In genomic region chr16:23520235-23520871, GRCm38 (mm10) we compare ENCODE assay signal across 8 mouse cellular contexts. TPM values are rescaled to one million over a fixed set of nuclear protein-coding genes. Genes with fewer than 3 reads are reported as not detected.
DNase-seq lines count a peak whose midpoint lies in the region; ATAC-seq and TF ChIP-seq lines count a peak whose summit lies in the region.

Gene Rtp4 (plus strand): TSS chr16:23520291.
Gene Masp1 (minus strand): TSS chr16:23520815.

- H3K9ac ChIP-seq in forebrain, embryonic 13.5 days: peak within 1 kb of the TSS; percentile 85
- H3K9ac ChIP-seq in hindbrain, embryonic 14.5 days: peak within 1 kb of the TSS; percentile 70
- H3K9ac ChIP-seq in liver, postnatal 0 days (replicated peaks): peak within 1 kb of the TSS; percentile 73
- no peak within 1 kb of the TSS for H3K9ac ChIP-seq in stomach, embryonic 14.5 days (replicated peaks; ENCODE audit: low read depth, low read length)

- DNase-seq in heart, adult 11 months: peak; percentile 91
- DNase-seq in heart, adult 8-10 months (ENCODE audit: low spot score): no peak
- DNase-seq in adrenal gland, adult 2 months: peak; percentile 79
- peak; percentile 64 for DNase-seq in hindbrain, embryonic 14.5 days (ENCODE audit: low spot score)
- peak; percentile 49 for DNase-seq in liver, postnatal 0 days
- no peak for DNase-seq in thymus, postnatal 0 days (ENCODE audit: low spot score)

- H3K36me3 ChIP-seq in forebrain, embryonic 13.5 days (ENCODE audit: poor library complexity, severe bottlenecking): no peaks in the 10 kb centered on the region
- no peaks in the 10 kb centered on the region for H3K36me3 ChIP-seq in hindbrain, embryonic 14.5 days (replicated peaks; ENCODE audit: control insufficient read depth, insufficient read depth)
- no peaks in the 10 kb centered on the region for H3K36me3 ChIP-seq in liver, postnatal 0 days (replicated peaks; ENCODE audit: insufficient read depth, low read length)
- no peaks in the 10 kb centered on the region for H3K36me3 ChIP-seq in stomach, embryonic 14.5 days (ENCODE audit: control insufficient read depth, insufficient read depth, low read length)

- no peaks in the 10 kb centered on the region for H3K9me3 ChIP-seq in forebrain, embryonic 13.5 days (replicated peaks)
- H3K9me3 ChIP-seq in hindbrain, embryonic 14.5 days (ENCODE audit: control insufficient read depth, low read length): no peaks in the 10 kb centered on the region
- no peaks in the 10 kb centered on the region for H3K9me3 ChIP-seq in liver, postnatal 0 days (ENCODE audit: low read length)
- no peaks in the 10 kb centered on the region; the same call in 1 of the 2 replicates for H3K9me3 ChIP-seq in stomach, embryonic 14.5 days (ENCODE audit: control insufficient read depth, low read depth, low read length)

- peak; percentile 66 for ATAC-seq in forebrain, embryonic 13.5 days
- ATAC-seq in hindbrain, embryonic 14.5 days (ENCODE audit: low FRiP score): peak; percentile 77
- peak; percentile 32 for ATAC-seq in liver, postnatal 0 days
- ATAC-seq in stomach, embryonic 14.5 days (ENCODE audit: insufficient number of reproducible peaks, insufficient read depth, low FRiP score, low read depth): no peak

- WGBS in forebrain, embryonic 13.5 days: 0% methylated on average over 12 of the region's 12 CpGs
- 1% methylated on average over 12 of the region's 12 CpGs for whole genome bisulfite sequencing in hindbrain, embryonic 14.5 days
- WGBS in liver, postnatal 0 days (ENCODE audit: insufficient replicate concordance): 8% methylated on average over 12 of the region's 12 CpGs
- WGBS in stomach, embryonic 14.5 days: 3% methylated on average over 12 of the region's 12 CpGs

- H3K4me3 ChIP-seq in forebrain, embryonic 13.5 days: peak within 1 kb of the TSS; percentile 60
- peak within 1 kb of the TSS; percentile 39 for H3K4me3 ChIP-seq in hindbrain, embryonic 14.5 days (replicated peaks; ENCODE audit: low read length)
- peak within 1 kb of the TSS; percentile 53 for H3K4me3 ChIP-seq in liver, postnatal 0 days (ENCODE audit: low read depth, low read length)
- H3K4me3 ChIP-seq in stomach, embryonic 14.5 days (ENCODE audit: low read depth, low read length): peak within 1 kb of the TSS; percentile 15; the same call in 1 of the 2 replicates

- peak within 1 kb of the TSS; percentile 98 for H3K27ac ChIP-seq in forebrain, embryonic 13.5 days
- peak within 1 kb of the TSS; percentile 89 for H3K27ac ChIP-seq in hindbrain, embryonic 14.5 days
- peak within 1 kb of the TSS; percentile 83 for H3K27ac ChIP-seq in liver, postnatal 0 days (ENCODE audit: low read depth)
- no peak within 1 kb of the TSS for H3K27ac ChIP-seq in stomach, embryonic 14.5 days (ENCODE audit: low read length)

- H3K4me2 ChIP-seq in forebrain, embryonic 13.5 days: peak within 1 kb of the TSS; percentile 74
- peak within 1 kb of the TSS; percentile 60 for H3K4me2 ChIP-seq in hindbrain, embryonic 14.5 days (replicated peaks)
- H3K4me2 ChIP-seq in liver, postnatal 0 days (ENCODE audit: low read depth, low read length): peak within 1 kb of the TSS; percentile 64
- H3K4me2 ChIP-seq in stomach, embryonic 14.5 days (replicated peaks; ENCODE audit: low read depth, low read length): peak within 1 kb of the TSS; percentile 46

- no peaks in the 10 kb centered on the region for H3K27me3 ChIP-seq in forebrain, embryonic 13.5 days
- H3K27me3 ChIP-seq in hindbrain, embryonic 14.5 days (ENCODE audit: control insufficient read depth, insufficient read depth, low read length): no peaks in the 10 kb centered on the region
- no peaks in the 10 kb centered on the region for H3K27me3 ChIP-seq in liver, postnatal 0 days (ENCODE audit: insufficient read depth, low read length)
- no peaks in the 10 kb centered on the region for H3K27me3 ChIP-seq in stomach, embryonic 14.5 days (ENCODE audit: control insufficient read depth, insufficient read depth, low read length)

- no peak for TF ChIP-seq CTCF in liver, postnatal 0 days (IDR thresholded peaks at IDR 0.05; ENCODE audit: low read depth)

- H3K4me1 ChIP-seq in forebrain, embryonic 13.5 days: peaks cover 79% of the 10 kb centered on the region
- H3K4me1 ChIP-seq in hindbrain, embryonic 14.5 days (replicated peaks; ENCODE audit: control insufficient read depth, insufficient read depth, low read length): peaks cover 53% of the 10 kb centered on the region
- H3K4me1 ChIP-seq in liver, postnatal 0 days (ENCODE audit: insufficient read depth): peaks cover 10% of the 10 kb centered on the region
- H3K4me1 ChIP-seq in stomach, embryonic 14.5 days (ENCODE audit: control insufficient read depth, insufficient read depth, low read length): peaks cover 17% of the 10 kb centered on the region

- TF ChIP-seq EP300 in liver, postnatal 0 days (IDR thresholded peaks at IDR 0.05; ENCODE audit: low read depth): no peak

RNA-seq across cellular contexts. Expression of gene Rtp4, which starts in this region (rescaled TPM):
- 1 to 10 TPM; 2.3 to 4.4 (median 3.6) TPM for total RNA-seq in heart, adult 8-10 months (2022)
- total RNA-seq in adrenal gland, adult 2 months (2021): 10 to 100 TPM; 10.2 to 11.1 TPM
- 7.4 and 15.3 TPM in 2 replicates for polyA plus RNA-seq in adrenal gland, adult 2 months (2012; rRNA removed)
- 2.3 and 3.3 TPM in 2 replicates for polyA plus RNA-seq in forebrain, embryonic 13.5 days (2015; fragmentation: Nextera tagmentation; extraction: Ambion mirVana)
- 4.0 and 4.6 TPM in 2 replicates for polyA plus RNA-seq in hindbrain, embryonic 14.5 days (2014; fragmentation: Nextera tagmentation; extraction: Ambion mirVana)
- polyA plus RNA-seq in liver, postnatal 0 days (2015; fragmentation: Nextera tagmentation; extraction: Ambion mirVana): 24.0 and 28.3 TPM in 2 replicates
- polyA plus RNA-seq in stomach, embryonic 14.5 days (2014; fragmentation: Nextera tagmentation; extraction: Ambion mirVana): 4.8 and 5.6 TPM in 2 replicates
- polyA plus RNA-seq in thymus, postnatal 0 days (2015; fragmentation: Nextera tagmentation; extraction: Ambion mirVana): 69.8 and 76.3 TPM in 2 replicates

RNA-seq across cellular contexts. Expression of gene Masp1, which starts in this region (rescaled TPM):
- 10 to 100 TPM; 14.5 to 24.1 (median 18.5) TPM for total RNA-seq in heart, adult 8-10 months (2022)
- 100 to 1,000 TPM in 1 of 2 experiments, 10 to 100 TPM in 1; 46.1 to 169 TPM for total RNA-seq in adrenal gland, adult 2 months (2021)
- 33.8 and 67.9 TPM in 2 replicates for polyA plus RNA-seq in adrenal gland, adult 2 months (2012; rRNA removed)
- 53.5 and 55.9 TPM in 2 replicates for polyA plus RNA-seq in forebrain, embryonic 13.5 days (2015; fragmentation: Nextera tagmentation; extraction: Ambion mirVana)
- 26.2 and 27.0 TPM in 2 replicates for polyA plus RNA-seq in hindbrain, embryonic 14.5 days (2014; fragmentation: Nextera tagmentation; extraction: Ambion mirVana)
- polyA plus RNA-seq in liver, postnatal 0 days (2015; fragmentation: Nextera tagmentation; extraction: Ambion mirVana): 31.7 and 38.3 TPM in 2 replicates
- 0.90 and 1.3 TPM in 2 replicates for polyA plus RNA-seq in stomach, embryonic 14.5 days (2014; fragmentation: Nextera tagmentation; extraction: Ambion mirVana)
- polyA plus RNA-seq in thymus, postnatal 0 days (2015; fragmentation: Nextera tagmentation; extraction: Ambion mirVana): 0.17 and 0.26 TPM in 2 replicates

Comparison
In these comparisons a context has a peak if more than half of its experiments do, and no peak if none do; other contexts are left out.
1. RNA of gene Masp1 (polyA plus RNA-seq): 33.8 to 67.9 TPM in adrenal gland, adult 2 months, 53.5 to 55.9 TPM in forebrain, embryonic 13.5 days, 31.7 to 38.3 TPM in liver, postnatal 0 days and 26.2 to 27.0 TPM in hindbrain, embryonic 14.5 days; 0.90 to 1.3 TPM in stomach, embryonic 14.5 days and 0.17 to 0.26 TPM in thymus, postnatal 0 days; every median in the first group is over 10 times any median in the second.
2. DNase-seq: peak in heart, adult 11 months (single experiment), adrenal gland, adult 2 months (single experiment), hindbrain, embryonic 14.5 days (single experiment) and liver, postnatal 0 days (single experiment); none in heart, adult 8-10 months (single experiment) and thymus, postnatal 0 days (single experiment).
3. Peak in every context shown above with its lines, with median percentiles within 50 percentile points of each other: H3K4me2 ChIP-seq and H3K4me3 ChIP-seq.